Mouse (Mus musculus) forebrain, embryonic 13.5 days (tissue): Measurements from ENCODE around the gene Erbb4. TPM values are rescaled to one million over a fixed set of nuclear protein-coding genes. Genes with fewer than 3 reads are reported as not detected.

Experiments
- ATAC-seq: fragments of 200-750 bp; cut with Nextera tagmentation; 2 replicates; pipeline ENCODE4 v1.8.0; 2017
- H3K27ac ChIP-seq: fragments of 300-500 bp; sonication (generic); 2 replicates; pipeline ENCODE4 v1.5.1; 2015; ENCODE audit warnings: inconsistent platforms, mild to moderate bottlenecking, moderate library complexity
- H3K27me3 ChIP-seq: fragments of 300-500 bp; sonication (generic); 2 replicates; pipeline ENCODE4 v1.6.1; 2015; ENCODE audit warnings: mild to moderate bottlenecking, inconsistent platforms
- H3K36me3 ChIP-seq: fragments of 300-500 bp; sonication (generic); 2 replicates; pipeline ENCODE4 v1.6.1; 2015; ENCODE audit warnings: mild to moderate bottlenecking, inconsistent platforms; ENCODE audit not compliant: poor library complexity, severe bottlenecking
- H3K4me1 ChIP-seq: fragments of 300-500 bp; sonication (generic); 2 replicates; pipeline ENCODE4 v1.6.1; 2015; ENCODE audit warnings: inconsistent platforms
- H3K4me2 ChIP-seq: fragments of 300-500 bp; sonication (generic); 2 replicates; pipeline ENCODE4 v1.6.1; 2015; ENCODE audit warnings: inconsistent platforms, mild to moderate bottlenecking, moderate library complexity
- H3K4me3 ChIP-seq: fragments of 300-500 bp; sonication (generic); 2 replicates; pipeline ENCODE4 v1.5.1; 2015; ENCODE audit warnings: mild to moderate bottlenecking, inconsistent platforms
- H3K9ac ChIP-seq: fragments of 300-500 bp; sonication (generic); 2 replicates; pipeline ENCODE4 v1.6.1; 2015; ENCODE audit warnings: mild to moderate bottlenecking, inconsistent platforms
- H3K9me3 ChIP-seq: fragments of 300-500 bp; sonication (generic); replicated peaks from 2 replicates; pipeline ENCODE4 v1.6.1; 2016; ENCODE audit warnings: inconsistent platforms
- WGBS: fragments of 180-500 bp; shearing (Covaris S2); methylation state at CpG from one replicate; pipeline ENCODE4 v1.1.7; 2015; 5-methylcytosine and 5-hydroxymethylcytosine counted together
- polyA plus RNA-seq: library from polyadenylated mRNA; unstranded; fragments of >200 nt; fragmentation: Nextera tagmentation; extraction: Ambion mirVana; gene quantifications from 2 replicates; pipeline ENCODE4 v1.2.1, GENCODE M21; 2015

Erbb4 gene
- polyA plus RNA-seq = 8.9 and 11.2 TPM in 2 replicates

GRCm38 (mm10) chr1:69107485-69108158 lies at the start of gene Erbb4:
Gene Erbb4, minus strand, starts transcription at chr1:69108059.
- ATAC-seq = peak; percentile 57
- peaks cover 23% of the 10 kb centered on the region for H3K4me1 ChIP-seq
- H3K4me2 ChIP-seq = peak within 1 kb of the TSS; percentile 98
- peaks cover 42% of the 10 kb centered on the region for H3K27me3 ChIP-seq
- peak within 1 kb of the TSS; percentile 71 for H3K4me3 ChIP-seq
- under 1% methylated on average over 60 of the region's 63 CpGs for WGBS
- no peaks in the 10 kb centered on the region for H3K9me3 ChIP-seq
- H3K27ac ChIP-seq = peak within 1 kb of the TSS; percentile 65
- no peaks in the 10 kb centered on the region for H3K36me3 ChIP-seq
- H3K9ac ChIP-seq = peak within 1 kb of the TSS; percentile 76

- Histone ChIP-seq H3K27ac (no peak overlapping the region), H3K9me3 (no peaks in the 10 kb centered on the region), H3K36me3 (no peaks in the 10 kb centered on the region), H3K9ac (no peak overlapping the region), H3K4me1 (peaks cover 5% of the 10 kb centered on the region), H3K27me3 (no peaks in the 10 kb centered on the region), H3K4me3 (no peak overlapping the region), H3K4me2 (no peak overlapping the region)
- 27% methylated on average over 2 of the region's 2 CpGs for WGBS
- ATAC-seq = peak; percentile 93
These were observed 49.5 kb upstream of the Erbb4 start for GRCm38 (mm10) chr1:69157346-69157745.

- Histone ChIP-seq H3K9me3 (no peaks in the 10 kb centered on the region), H3K36me3 (no peaks in the 10 kb centered on the region), H3K9ac (no peak overlapping the region), H3K4me2 (no peak overlapping the region), H3K4me1 (no peaks in the 10 kb centered on the region), H3K27ac (no peak overlapping the region), H3K27me3 (0 out of 2 replicates have a peak, but pooled peaks cover 3% of the 10 kb centered on the region), H3K4me3 (no peak overlapping the region)
- no peak for ATAC-seq
These were observed 33.5 kb upstream of the Erbb4 start for GRCm38 (mm10) chr1:69141341-69141740.

GRCm38 (mm10) chr1:69139519-69139868 lies 31.6 kb upstream of the Erbb4 start:
- H3K4me2 ChIP-seq = no peak overlapping the region
- 0 out of 2 replicates have a peak, but pooled peaks cover 3% of the 10 kb centered on the region for H3K27me3 ChIP-seq
- no peaks in the 10 kb centered on the region for H3K36me3 ChIP-seq
- no peaks in the 10 kb centered on the region for H3K9me3 ChIP-seq
- WGBS = 65% methylated on average over 6 of the region's 6 CpGs
- H3K9ac ChIP-seq = no peak overlapping the region
- no peak overlapping the region for H3K27ac ChIP-seq
- H3K4me3 ChIP-seq = no peak overlapping the region
- no peaks in the 10 kb centered on the region for H3K4me1 ChIP-seq
- ATAC-seq = no peak

GRCm38 (mm10) chr1:69138856-69139518 lies 31.1 kb upstream of the Erbb4 start:
- H3K27ac ChIP-seq = no peak overlapping the region
- H3K4me3 ChIP-seq = no peak overlapping the region
- WGBS = 39% methylated on average over 4 of the region's 4 CpGs

GRCm38 (mm10) chr1:69124147-69124848 lies 16.4 kb upstream of the Erbb4 start:
- Histone ChIP-seq H3K9ac (no peak overlapping the region), H3K36me3 (no peaks in the 10 kb centered on the region), H3K27ac (no peak overlapping the region), H3K4me1 (no peaks in the 10 kb centered on the region), H3K27me3 (no peaks in the 10 kb centered on the region), H3K9me3 (no peaks in the 10 kb centered on the region), H3K4me3 (no peak overlapping the region), H3K4me2 (no peak overlapping the region)
- no peak for ATAC-seq
- 80% methylated on average over 1 of the region's 1 CpGs for WGBS

More at GRCm38 (mm10) chr1:69138856-69139518, 31.1 kb upstream of the Erbb4 start:
- Histone ChIP-seq H3K4me1 (no peaks in the 10 kb centered on the region), H3K9me3 (no peaks in the 10 kb centered on the region), H3K36me3 (no peaks in the 10 kb centered on the region), H3K27me3 (0 out of 2 replicates have a peak, but pooled peaks cover 3% of the 10 kb centered on the region), H3K4me2 (no peak overlapping the region), H3K9ac (no peak overlapping the region)
- ATAC-seq = peak; percentile 76

GRCm38 (mm10) chr1:69118249-69118938 lies 10.5 kb upstream of the Erbb4 start:
- ATAC-seq = no peak
- no peaks in the 10 kb centered on the region for H3K9me3 ChIP-seq
- no peaks in the 10 kb centered on the region for H3K36me3 ChIP-seq
- WGBS = 84% methylated on average over 4 of the region's 4 CpGs
- H3K9ac ChIP-seq = no peak overlapping the region
- no peaks in the 10 kb centered on the region; the same call in 1 of the 2 replicates for H3K27me3 ChIP-seq
- no peaks in the 10 kb centered on the region for H3K4me1 ChIP-seq
- no peak overlapping the region for H3K4me3 ChIP-seq
- H3K27ac ChIP-seq = no peak overlapping the region
- no peak overlapping the region for H3K4me2 ChIP-seq

GRCm38 (mm10) chr1:69108159-69108925 lies 483 bp upstream of the Erbb4 start:
- ATAC-seq = peak; percentile 85
- Histone ChIP-seq H3K4me1 (peaks cover 23% of the 10 kb centered on the region), H3K4me2 (peak overlapping the region; percentile 98), H3K27me3 (peaks cover 38% of the 10 kb centered on the region), H3K36me3 (no peaks in the 10 kb centered on the region), H3K9me3 (no peaks in the 10 kb centered on the region), H3K9ac (peak overlapping the region; percentile 76), H3K27ac (peak overlapping the region; percentile 65; the same call in 1 of the 2 replicates), H3K4me3 (peak overlapping the region; percentile 71)
- WGBS = 3% methylated on average over 20 of the region's 20 CpGs

GRCm38 (mm10) chr1:69106937-69107461 lies 860 bp downstream of the Erbb4 start:
- WGBS = under 1% methylated on average over 33 of the region's 35 CpGs
- H3K4me2 ChIP-seq = peak overlapping the region; percentile 98
- peaks cover 42% of the 10 kb centered on the region for H3K27me3 ChIP-seq
- peak overlapping the region; percentile 71 for H3K4me3 ChIP-seq
- H3K36me3 ChIP-seq = no peaks in the 10 kb centered on the region
- H3K9ac ChIP-seq = peak overlapping the region; percentile 76
- H3K27ac ChIP-seq = peak overlapping the region; percentile 65
- peak; percentile 50 for ATAC-seq
- peaks cover 23% of the 10 kb centered on the region for H3K4me1 ChIP-seq
- no peaks in the 10 kb centered on the region for H3K9me3 ChIP-seq

GRCm38 (mm10) chr1:69106322-69106761 lies 1.5 kb downstream of the Erbb4 start:
- peak overlapping the region; percentile 98 for H3K4me2 ChIP-seq
- ATAC-seq = no peak
- H3K4me3 ChIP-seq = peak overlapping the region; percentile 71
- H3K9ac ChIP-seq = peak overlapping the region; percentile 76
- no peaks in the 10 kb centered on the region for H3K36me3 ChIP-seq
- H3K27me3 ChIP-seq = peaks cover 42% of the 10 kb centered on the region
- H3K4me1 ChIP-seq = peaks cover 23% of the 10 kb centered on the region
- H3K27ac ChIP-seq = peak overlapping the region; percentile 65
- H3K9me3 ChIP-seq = no peaks in the 10 kb centered on the region
- WGBS = 0% methylated on average over 24 of the region's 24 CpGs
